Mouse (Mus musculus): Measurements from ENCODE around the gene Mindy1. TPM values are rescaled to one million over a fixed set of nuclear protein-coding genes. Genes with fewer than 3 reads are reported as not detected.
A peak's percentile ranks its signal among the peaks of the same experiment; 100 is the strongest.

Gene Mindy1
- polyA plus RNA-seq, 1 experiment from 2014 or later = 54.0 TPM

- no peaks in the 10 kb centered on the region for H3K9me3 ChIP-seq (replicated peaks)
These were observed 3.5 kb downstream of the Mindy1 start for GRCm38 (mm10) chr3:95284501-95285281.

GRCm38 (mm10) chr3:95285390-95285789, 4.2 kb downstream of the Mindy1 start:
- Histone ChIP-seq H3K9me3 (replicated peaks) (no peaks in the 10 kb centered on the region), H3K4me2 (replicated peaks) (no peak overlapping the region), H3K4me1 (peaks cover 25% of the 10 kb centered on the region), H3K9ac (no peak overlapping the region), H3K27me3 (no peaks in the 10 kb centered on the region), H3K36me3 (peaks cover 18% of the 10 kb centered on the region), H3K4me3 (replicated peaks) (no peak overlapping the region), H3K27ac (replicated peaks) (no peak overlapping the region)
- 91% methylated on average over 5 of the region's 5 CpGs for WGBS
- ATAC-seq (ENCODE audit: insufficient number of reproducible peaks, low FRiP score, low TSS enrichment, low read depth) = no peak

More at GRCm38 (mm10) chr3:95284501-95285281, 3.5 kb downstream of the Mindy1 start:
- H3K4me1 ChIP-seq = peaks cover 28% of the 10 kb centered on the region
- H3K36me3 ChIP-seq = peaks cover 15% of the 10 kb centered on the region
- peak overlapping the region; percentile 79; the same call in 1 of the 2 replicates for H3K4me3 ChIP-seq (replicated peaks)
- 76% methylated on average over 12 of the region's 12 CpGs for WGBS
- ATAC-seq (ENCODE audit: insufficient number of reproducible peaks, low FRiP score, low TSS enrichment, low read depth) = no peak
- H3K9ac ChIP-seq = 0 out of 2 replicates have a peak overlapping the region, but pooled peaks have one; percentile 7
- H3K4me2 ChIP-seq (replicated peaks) = peak overlapping the region; percentile 72
- no peak overlapping the region for H3K27ac ChIP-seq (replicated peaks)
- no peaks in the 10 kb centered on the region for H3K27me3 ChIP-seq

GRCm38 (mm10) chr3:95286011-95286410, 4.9 kb downstream of the Mindy1 start:
- Histone ChIP-seq H3K4me3 (replicated peaks) (no peak overlapping the region), H3K9ac (no peak overlapping the region), H3K27ac (replicated peaks) (no peak overlapping the region), H3K36me3 (peaks cover 24% of the 10 kb centered on the region), H3K9me3 (replicated peaks) (no peaks in the 10 kb centered on the region), H3K4me2 (replicated peaks) (no peak overlapping the region), H3K4me1 (peaks cover 20% of the 10 kb centered on the region), H3K27me3 (no peaks in the 10 kb centered on the region)
- 68% methylated on average over 5 of the region's 5 CpGs for WGBS
- ATAC-seq (ENCODE audit: insufficient number of reproducible peaks, low FRiP score, low TSS enrichment, low read depth) = no peak

GRCm38 (mm10) chr3:95286510-95286909, 5.4 kb downstream of the Mindy1 start:
- H3K9me3 ChIP-seq (replicated peaks) = no peaks in the 10 kb centered on the region
- H3K36me3 ChIP-seq = peaks cover 29% of the 10 kb centered on the region
- ATAC-seq (ENCODE audit: insufficient number of reproducible peaks, low FRiP score, low TSS enrichment, low read depth) = no peak
- H3K4me1 ChIP-seq = peaks cover 20% of the 10 kb centered on the region
- no peak overlapping the region for H3K4me3 ChIP-seq (replicated peaks)
- WGBS = 71% methylated on average over 7 of the region's 7 CpGs
- no peak overlapping the region for H3K4me2 ChIP-seq (replicated peaks)
- no peaks in the 10 kb centered on the region for H3K27me3 ChIP-seq
- no peak overlapping the region for H3K27ac ChIP-seq (replicated peaks)
- H3K9ac ChIP-seq = no peak overlapping the region

- Histone ChIP-seq H3K4me1 (peaks cover 20% of the 10 kb centered on the region), H3K9ac (no peak overlapping the region), H3K36me3 (peaks cover 38% of the 10 kb centered on the region), H3K4me2 (replicated peaks) (no peak overlapping the region), H3K9me3 (replicated peaks) (no peaks in the 10 kb centered on the region), H3K27ac (replicated peaks) (no peak overlapping the region), H3K4me3 (replicated peaks) (no peak overlapping the region), H3K27me3 (no peaks in the 10 kb centered on the region)
- ATAC-seq (ENCODE audit: insufficient number of reproducible peaks, low FRiP score, low TSS enrichment, low read depth) = no peak
- 85% methylated on average over 3 of the region's 3 CpGs for WGBS
These were observed 6.4 kb downstream of the Mindy1 start for GRCm38 (mm10) chr3:95287541-95287940.

GRCm38 (mm10) chr3:95289419-95289818, 8.3 kb downstream of the Mindy1 start:
- 82% methylated on average over 4 of the region's 4 CpGs for WGBS
- H3K27ac ChIP-seq (replicated peaks) = no peak overlapping the region
- H3K36me3 ChIP-seq = peaks cover 57% of the 10 kb centered on the region
- no peaks in the 10 kb centered on the region for H3K9me3 ChIP-seq (replicated peaks)
- H3K27me3 ChIP-seq = no peaks in the 10 kb centered on the region
- H3K9ac ChIP-seq = no peak overlapping the region
- H3K4me3 ChIP-seq (replicated peaks) = no peak overlapping the region
- peaks cover 12% of the 10 kb centered on the region for H3K4me1 ChIP-seq
- ATAC-seq (ENCODE audit: insufficient number of reproducible peaks, low FRiP score, low TSS enrichment, low read depth) = no peak
- H3K4me2 ChIP-seq (replicated peaks) = no peak overlapping the region

GRCm38 (mm10) chr3:95290156-95290555, 9.0 kb downstream of the Mindy1 start:
- Histone ChIP-seq H3K4me2 (replicated peaks) (no peak overlapping the region), H3K27ac (replicated peaks) (no peak overlapping the region), H3K9me3 (replicated peaks) (no peaks in the 10 kb centered on the region), H3K27me3 (no peaks in the 10 kb centered on the region), H3K4me1 (peaks cover 4% of the 10 kb centered on the region; the same call in 1 of the 2 replicates), H3K4me3 (replicated peaks) (no peak overlapping the region), H3K9ac (no peak overlapping the region), H3K36me3 (peaks cover 64% of the 10 kb centered on the region)
- ATAC-seq (ENCODE audit: insufficient number of reproducible peaks, low FRiP score, low TSS enrichment, low read depth) = no peak
- 80% methylated on average over 6 of the region's 6 CpGs for WGBS

- H3K27ac ChIP-seq (replicated peaks) = no peak overlapping the region
- no peak overlapping the region for H3K9ac ChIP-seq
- no peaks in the 10 kb centered on the region for H3K27me3 ChIP-seq
- H3K36me3 ChIP-seq = peaks cover 71% of the 10 kb centered on the region
- no peak overlapping the region for H3K4me3 ChIP-seq (replicated peaks)
- WGBS = 81% methylated on average over 4 of the region's 4 CpGs
- H3K4me1 ChIP-seq = peaks cover 3% of the 10 kb centered on the region; the same call in 1 of the 2 replicates
- no peaks in the 10 kb centered on the region for H3K9me3 ChIP-seq (replicated peaks)
- no peak for ATAC-seq (ENCODE audit: insufficient number of reproducible peaks, low FRiP score, low TSS enrichment, low read depth)
- no peak overlapping the region for H3K4me2 ChIP-seq (replicated peaks)
These were observed 9.9 kb downstream of the Mindy1 start for GRCm38 (mm10) chr3:95291041-95291440.

GRCm38 (mm10) chr3:95292899-95293298, 11.8 kb downstream of the Mindy1 start:
- Histone ChIP-seq H3K4me1 (peaks cover 7% of the 10 kb centered on the region; the same call in 1 of the 2 replicates), H3K36me3 (peaks cover 77% of the 10 kb centered on the region), H3K9ac (no peak overlapping the region), H3K27ac (replicated peaks) (no peak overlapping the region), H3K9me3 (replicated peaks) (no peaks in the 10 kb centered on the region), H3K4me2 (replicated peaks) (no peak overlapping the region), H3K27me3 (no peaks in the 10 kb centered on the region), H3K4me3 (replicated peaks) (no peak overlapping the region)
- WGBS = 81% methylated on average over 2 of the region's 2 CpGs
- ATAC-seq (ENCODE audit: insufficient number of reproducible peaks, low FRiP score, low TSS enrichment, low read depth) = no peak

GRCm38 (mm10) chr3:95293537-95293936, 12.4 kb downstream of the Mindy1 start:
- WGBS = 68% methylated on average over 11 of the region's 11 CpGs
- H3K36me3 ChIP-seq = peaks cover 70% of the 10 kb centered on the region

GRCm38 (mm10) chr3:95294316-95294715, 13.2 kb downstream of the Mindy1 start:
- Histone ChIP-seq H3K36me3 (peaks cover 66% of the 10 kb centered on the region), H3K27ac (replicated peaks) (peak overlapping the region; percentile 65)
- WGBS = 80% methylated on average over 7 of the region's 7 CpGs

More at GRCm38 (mm10) chr3:95293537-95293936, 12.4 kb downstream of the Mindy1 start:
- Histone ChIP-seq H3K9me3 (replicated peaks) (no peaks in the 10 kb centered on the region), H3K27ac (replicated peaks) (peak overlapping the region; percentile 65; the same call in 1 of the 2 replicates), H3K27me3 (no peaks in the 10 kb centered on the region), H3K4me2 (replicated peaks) (no peak overlapping the region), H3K9ac (no peak overlapping the region), H3K4me3 (replicated peaks) (no peak overlapping the region), H3K4me1 (peaks cover 7% of the 10 kb centered on the region; the same call in 1 of the 2 replicates)
- no peak for ATAC-seq (ENCODE audit: insufficient number of reproducible peaks, low FRiP score, low TSS enrichment, low read depth)

More at GRCm38 (mm10) chr3:95294316-95294715, 13.2 kb downstream of the Mindy1 start:
- Histone ChIP-seq H3K4me2 (replicated peaks) (no peak overlapping the region), H3K4me3 (replicated peaks) (no peak overlapping the region), H3K9me3 (replicated peaks) (no peaks in the 10 kb centered on the region), H3K27me3 (no peaks in the 10 kb centered on the region), H3K9ac (no peak overlapping the region), H3K4me1 (peaks cover 7% of the 10 kb centered on the region; the same call in 1 of the 2 replicates)
- no peak for ATAC-seq (ENCODE audit: insufficient number of reproducible peaks, low FRiP score, low TSS enrichment, low read depth)
